Mouse (Mus musculus): ENCODE data around the gene Cdipt. TPM values are rescaled to one million over a fixed set of nuclear protein-coding genes. Genes with fewer than 3 reads are reported as not detected.

Cdipt gene
- total RNA-seq, 2 experiments from 2014 or later: 52.0 to 56.6 TPM

DNA sequence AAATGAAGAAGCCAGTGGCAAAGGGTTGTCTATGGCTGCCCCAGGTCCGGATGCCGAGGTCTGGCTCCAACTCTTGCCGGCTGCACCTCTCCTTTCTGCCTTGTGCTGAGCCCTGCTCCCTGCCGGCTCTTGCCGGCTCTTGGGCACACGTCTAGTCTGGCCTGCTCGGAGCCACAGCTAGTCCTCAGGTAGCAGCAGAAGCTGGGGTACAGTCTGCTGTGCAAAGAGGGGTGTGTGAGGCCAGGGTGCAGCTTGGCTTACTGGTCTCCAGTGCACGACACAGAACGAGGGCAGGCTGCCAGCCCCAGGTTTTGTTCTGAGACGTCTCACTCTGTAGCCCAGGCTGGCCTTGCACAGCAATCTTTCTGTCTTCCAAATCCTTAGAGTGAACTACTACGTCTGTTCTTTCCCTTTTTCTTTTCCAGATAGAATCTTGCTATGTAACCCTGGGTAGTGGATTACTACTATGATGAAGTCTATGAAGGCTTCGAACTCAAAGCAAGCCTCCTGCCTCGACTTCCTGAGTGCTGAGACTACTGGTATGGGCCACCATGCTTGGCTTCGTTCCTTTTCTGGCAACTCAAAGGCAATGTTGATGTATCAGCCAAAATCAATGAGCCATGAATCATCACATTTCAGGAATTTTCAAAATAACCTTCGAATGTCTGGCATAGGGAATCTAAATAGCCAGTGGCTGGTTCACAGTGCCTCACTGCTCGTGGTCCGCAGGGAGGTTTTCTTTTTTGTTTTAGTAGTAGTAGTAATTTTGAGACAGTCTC lies 33.8 kb downstream of the Cdipt start:
- intact Hi-C loops (cut with DNase I): loop anchor here (5.0 kb wide), 1 partner anchor 93 kb away; no protein-coding TSS in a partner anchor
- DNase-seq (ENCODE audit: low spot score): no peak

DNA sequence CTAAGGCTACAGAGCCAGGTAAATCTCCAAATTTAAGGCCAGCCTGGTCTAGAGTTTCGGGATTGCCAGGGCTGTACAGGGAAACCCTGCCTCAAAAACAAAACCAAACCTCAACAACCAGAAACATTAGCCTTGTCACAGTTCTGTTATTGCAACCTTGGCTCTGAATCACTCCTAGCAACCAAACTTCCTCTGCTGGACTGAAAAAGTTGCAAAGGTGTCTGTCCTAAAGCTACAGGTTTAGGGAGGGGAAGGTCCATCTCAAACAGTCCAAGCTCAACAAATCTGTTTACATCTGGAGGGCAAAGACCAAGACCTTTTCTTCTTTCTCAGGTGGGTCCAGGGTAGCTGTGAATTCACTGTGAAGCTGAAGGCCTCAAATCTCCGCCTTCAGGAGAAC lies 35.3 kb downstream of the Cdipt start:
- intact Hi-C loops (cut with DNase I): no loop called here
- DNase-seq (ENCODE audit: low spot score): no peak

DNA sequence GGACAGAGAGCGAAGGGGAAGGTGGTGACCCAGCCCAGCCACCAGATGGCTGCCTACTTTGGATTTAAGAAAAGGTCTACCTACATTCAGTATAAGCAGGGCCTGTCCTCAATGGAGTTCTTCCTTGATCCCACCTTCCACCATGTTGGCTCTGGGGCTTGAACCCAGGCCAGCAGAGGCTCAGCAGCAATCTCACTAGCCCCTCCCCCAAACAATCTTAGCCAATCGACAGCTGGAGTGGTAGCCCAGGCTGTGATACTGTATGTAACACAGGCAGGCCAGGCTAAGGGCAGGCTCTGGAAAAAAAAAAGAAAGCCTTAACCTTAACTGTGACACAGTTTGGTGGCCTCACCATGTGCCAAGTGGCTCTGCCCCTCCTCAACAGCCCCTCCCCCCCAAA lies 36.0 kb downstream of the Cdipt start:
- no peak for DNase-seq (ENCODE audit: low spot score)
- intact Hi-C loops (cut with DNase I): no loop called here

DNA sequence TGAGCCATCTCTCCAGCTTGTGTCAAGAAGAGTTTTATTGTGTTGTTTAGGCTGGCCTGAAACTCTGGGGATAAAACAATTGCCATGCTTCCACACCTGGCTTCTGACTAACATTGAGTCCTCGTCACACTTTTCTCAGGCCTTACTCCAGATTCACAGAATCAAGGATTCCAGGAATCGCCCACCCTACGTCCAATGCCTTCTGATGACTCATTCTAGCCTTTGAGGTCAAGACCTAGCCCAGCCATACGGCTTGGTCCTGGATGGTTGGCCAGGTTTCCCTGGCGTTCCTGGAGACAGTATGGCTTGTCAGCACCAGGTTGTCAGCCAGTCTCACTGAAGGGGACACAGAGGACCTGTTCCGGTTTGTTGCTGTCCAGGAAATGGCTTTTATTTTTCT lies 36.7 kb downstream of the Cdipt start:
- intact Hi-C loops (cut with DNase I): no loop called here

DNA sequence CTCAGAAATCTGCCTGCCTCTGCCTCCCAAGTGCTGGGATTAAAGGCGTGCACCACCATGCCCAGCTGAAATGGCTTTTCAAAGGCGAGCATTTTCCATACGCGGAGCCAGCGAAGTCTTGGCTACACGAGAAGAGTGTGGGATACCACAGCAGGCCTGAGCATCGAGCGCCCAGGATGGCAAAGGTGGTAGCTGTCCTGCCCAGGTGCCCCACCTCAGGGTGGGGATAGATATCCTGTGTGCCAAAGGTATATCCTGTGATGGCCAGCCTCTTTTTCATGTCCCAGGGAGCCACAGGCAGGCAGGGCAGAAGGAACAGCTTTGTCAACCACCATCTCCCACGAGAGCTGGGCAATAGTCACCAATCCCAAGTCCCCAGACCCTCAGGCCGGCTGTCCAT lies 37.1 kb downstream of the Cdipt start:
- DNase-seq (ENCODE audit: low spot score): no peak
- intact Hi-C loops (cut with DNase I): no loop called here

More for the DNA sequence above, 36.7 kb downstream of the Cdipt start:
- no peak for DNase-seq (ENCODE audit: low spot score)

DNA sequence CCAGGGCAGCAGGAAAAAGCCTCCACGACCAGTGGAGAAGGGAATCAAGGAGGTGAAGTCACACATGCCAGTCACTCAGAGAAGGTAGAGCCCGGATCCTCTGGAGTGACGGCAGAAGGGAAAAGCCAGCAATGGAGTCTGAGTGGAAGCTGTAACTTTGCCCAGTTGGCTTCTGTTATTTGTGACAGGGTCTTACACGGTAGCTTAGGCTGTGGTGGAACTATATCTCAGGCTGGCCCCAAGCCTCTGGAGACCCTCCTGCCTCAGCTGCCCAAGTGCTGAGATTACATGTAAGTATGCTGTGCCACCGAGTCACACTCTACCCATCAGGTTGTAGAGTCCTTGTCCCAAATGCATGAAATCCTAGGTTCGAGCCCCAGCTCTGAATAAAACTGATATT lies 37.7 kb downstream of the Cdipt start:
- intact Hi-C loops (cut with DNase I): no loop called here
- DNase-seq (ENCODE audit: low spot score): no peak

DNA sequence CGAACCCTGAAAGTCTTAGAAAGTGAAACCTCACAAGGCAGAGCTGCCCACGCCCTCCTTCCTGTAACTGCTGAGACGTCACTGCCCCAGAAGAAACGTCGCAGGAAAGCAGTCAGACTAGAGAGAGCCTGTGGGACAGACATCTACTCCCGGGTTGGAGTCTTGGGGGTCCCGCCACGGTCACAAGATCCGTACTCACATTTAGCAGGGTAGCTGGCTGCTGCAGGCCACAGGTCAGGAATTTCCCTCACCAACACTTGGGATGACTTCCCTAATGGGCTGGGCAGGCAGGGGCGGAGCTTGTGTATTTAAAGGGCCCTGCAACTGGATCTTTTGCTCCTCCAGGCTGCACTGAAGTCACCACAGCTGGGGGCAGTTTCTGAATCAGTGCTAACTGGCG lies 38.6 kb downstream of the Cdipt start, which contains the start of gene Mvp:
Gene Mvp (minus strand): TSS at position 302 of the 400 bp plus-strand sequence.
- intact Hi-C loops (cut with DNase I): loop anchor here (2.0 kb wide), 1 partner anchor 38 kb away; the partner anchor contains the start of gene Cdiptos

DNA sequence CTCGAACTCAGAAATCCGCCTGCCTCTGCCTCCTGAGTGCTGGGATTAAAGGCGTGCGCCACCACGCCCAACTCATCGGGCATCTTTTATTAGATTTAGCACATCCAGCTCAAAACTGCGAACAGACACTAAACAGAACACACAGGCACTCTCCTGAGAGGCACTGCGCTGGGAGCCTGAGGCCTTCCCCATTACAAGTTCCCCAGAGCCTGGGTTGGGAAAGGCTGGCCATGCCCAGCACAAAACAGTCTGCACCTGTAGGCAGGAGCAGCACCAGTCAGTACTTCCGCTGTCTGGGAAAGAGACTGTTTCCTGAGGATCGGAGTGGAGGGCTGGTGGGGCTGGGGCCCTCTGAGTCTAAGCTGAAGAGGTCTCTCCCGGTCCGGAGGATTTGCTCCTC lies 39.3 kb downstream of the Cdipt start:
- intact Hi-C loops (cut with DNase I): loop anchor here (2.0 kb wide), 1 partner anchor 38 kb away; the partner anchor contains the start of gene Cdiptos

More for the DNA sequence above, 38.6 kb downstream of the Cdipt start, which contains the start of gene Mvp:
- DNase-seq (ENCODE audit: low spot score): peak; percentile 60

DNA sequence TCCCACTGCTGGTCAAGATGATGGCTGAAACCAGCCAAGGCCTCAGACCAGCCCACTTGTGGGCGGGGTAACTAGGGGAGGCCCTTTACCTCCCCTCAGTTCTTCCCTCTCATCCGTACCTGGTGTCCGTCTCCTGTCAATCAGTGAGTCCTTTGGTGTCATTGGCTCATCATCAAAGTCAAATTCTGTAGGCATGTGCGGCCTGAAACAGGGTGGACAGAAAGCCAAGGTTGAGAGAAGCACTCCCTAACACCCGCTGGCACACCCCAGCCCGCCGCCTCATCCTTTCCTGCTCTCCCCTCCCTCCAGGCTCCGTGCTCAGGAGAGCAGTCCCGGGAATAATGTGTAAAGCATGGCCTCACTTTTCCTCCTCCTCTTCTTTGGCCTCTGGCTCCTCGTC lies 40.4 kb downstream of the Cdipt start:
- intact Hi-C loops (cut with DNase I): no loop called here
- DNase-seq (ENCODE audit: low spot score): no peak

More for the DNA sequence above, 39.3 kb downstream of the Cdipt start:
- DNase-seq (ENCODE audit: low spot score): no peak

DNA sequence TGATC lies 40.6 kb downstream of the Cdipt start, which contains the start of gene Pagr1b:
Gene Pagr1b (minus strand): TSS at position 4 of the 5 bp plus-strand sequence.
- intact Hi-C loops (cut with DNase I): no loop called here
- DNase-seq (ENCODE audit: low spot score): no peak

DNA sequence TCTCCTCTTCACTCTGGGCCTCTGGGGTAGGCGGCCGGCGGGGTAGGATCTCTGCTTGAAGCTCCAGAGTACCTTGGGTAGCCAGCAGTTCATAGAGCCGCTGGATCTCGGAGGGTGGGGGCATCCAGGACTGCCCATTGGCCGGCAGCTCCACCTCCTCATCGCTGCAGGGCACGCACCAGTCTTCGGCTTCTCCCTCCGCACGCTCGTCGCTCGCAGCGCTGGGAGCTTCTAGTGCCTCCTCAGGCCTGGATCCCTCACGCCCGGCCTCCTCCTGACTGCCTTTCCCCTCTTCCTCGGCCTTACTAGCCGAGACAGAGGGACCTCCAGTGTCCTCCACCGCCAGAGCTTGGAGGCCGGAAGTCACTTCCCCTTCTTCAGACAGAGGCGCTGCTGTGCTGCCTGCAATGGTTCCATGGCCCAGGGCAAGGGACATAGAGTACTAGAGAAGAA lies 40.8 kb downstream of the Cdipt start:
- intact Hi-C loops (cut with DNase I): no loop called here
- DNase-seq (ENCODE audit: low spot score): no peak

DNA sequence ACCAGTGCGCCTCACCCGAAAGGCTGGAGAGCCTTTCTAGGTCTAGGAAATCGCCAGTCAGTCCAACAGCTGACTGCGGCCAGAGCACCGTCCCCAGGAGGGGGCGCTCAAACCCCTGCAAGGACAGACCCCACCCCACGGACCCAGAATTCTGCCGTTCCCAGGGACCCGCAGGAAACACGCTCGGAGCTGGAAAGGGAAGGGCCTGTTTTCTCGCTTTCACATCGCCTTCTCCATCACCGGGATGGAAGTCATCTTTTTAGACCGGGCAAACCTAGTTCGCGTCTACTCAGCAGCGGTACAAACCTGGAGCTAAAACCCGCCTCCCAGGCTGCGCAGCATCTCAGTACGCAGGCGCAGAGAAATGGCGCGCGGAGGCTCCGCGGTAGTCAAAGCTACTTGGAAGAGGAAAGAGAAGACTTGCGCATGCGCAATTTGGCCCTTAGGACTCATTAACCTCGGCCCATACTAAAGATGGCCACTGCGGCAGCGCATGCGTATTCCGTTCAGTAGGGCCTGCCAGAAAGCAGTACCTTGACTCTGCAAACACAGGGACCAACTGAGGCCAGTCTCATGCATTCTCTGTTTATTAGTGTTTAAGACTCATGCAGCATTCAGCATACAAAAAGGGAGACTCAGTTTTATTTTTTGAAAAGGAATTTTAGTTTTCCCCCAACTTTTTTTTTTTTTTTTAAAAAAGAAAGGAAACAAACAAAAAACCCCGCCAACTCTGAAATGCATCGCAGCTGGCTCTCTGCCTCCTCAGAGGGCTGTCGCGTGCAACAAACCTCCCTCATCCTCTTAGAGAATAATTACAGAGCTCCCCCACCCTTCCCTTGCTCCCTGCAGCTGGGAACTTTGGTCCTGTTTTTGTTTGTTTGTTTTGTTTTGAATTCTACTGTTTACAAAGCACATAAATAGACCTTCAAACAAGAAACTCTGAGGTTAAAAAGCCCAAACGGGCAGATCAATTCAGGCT lies 41.5 kb downstream of the Cdipt start, which contains the start of gene Pagr1a:
Gene Pagr1a (minus strand): TSS at position 382 of the 979 bp plus-strand sequence.
- DNase-seq (ENCODE audit: low spot score): peak; percentile 94
- intact Hi-C loops (cut with DNase I): no loop called here

DNA sequence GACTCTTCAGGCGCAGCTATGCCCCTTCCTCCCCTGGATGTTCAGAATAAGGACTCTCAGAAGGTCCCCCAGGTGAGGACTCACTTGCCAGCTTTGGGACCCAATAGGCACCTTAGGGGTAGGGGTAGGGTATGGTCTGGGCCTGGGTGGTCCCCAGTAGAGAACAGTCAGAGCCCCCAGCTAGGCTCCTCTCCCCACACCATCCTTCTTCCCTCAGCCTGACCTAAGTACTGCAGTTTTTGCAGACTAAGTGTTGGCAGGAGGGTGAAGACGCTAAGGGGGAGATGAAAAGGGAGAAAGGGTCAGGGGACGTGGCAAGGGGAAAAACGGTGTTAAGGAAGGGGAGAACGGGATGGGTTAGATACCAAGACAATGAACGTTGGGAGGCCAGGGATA lies 42.2 kb downstream of the Cdipt start:
- DNase-seq (ENCODE audit: low spot score): no peak
- intact Hi-C loops (cut with DNase I): no loop called here

DNA sequence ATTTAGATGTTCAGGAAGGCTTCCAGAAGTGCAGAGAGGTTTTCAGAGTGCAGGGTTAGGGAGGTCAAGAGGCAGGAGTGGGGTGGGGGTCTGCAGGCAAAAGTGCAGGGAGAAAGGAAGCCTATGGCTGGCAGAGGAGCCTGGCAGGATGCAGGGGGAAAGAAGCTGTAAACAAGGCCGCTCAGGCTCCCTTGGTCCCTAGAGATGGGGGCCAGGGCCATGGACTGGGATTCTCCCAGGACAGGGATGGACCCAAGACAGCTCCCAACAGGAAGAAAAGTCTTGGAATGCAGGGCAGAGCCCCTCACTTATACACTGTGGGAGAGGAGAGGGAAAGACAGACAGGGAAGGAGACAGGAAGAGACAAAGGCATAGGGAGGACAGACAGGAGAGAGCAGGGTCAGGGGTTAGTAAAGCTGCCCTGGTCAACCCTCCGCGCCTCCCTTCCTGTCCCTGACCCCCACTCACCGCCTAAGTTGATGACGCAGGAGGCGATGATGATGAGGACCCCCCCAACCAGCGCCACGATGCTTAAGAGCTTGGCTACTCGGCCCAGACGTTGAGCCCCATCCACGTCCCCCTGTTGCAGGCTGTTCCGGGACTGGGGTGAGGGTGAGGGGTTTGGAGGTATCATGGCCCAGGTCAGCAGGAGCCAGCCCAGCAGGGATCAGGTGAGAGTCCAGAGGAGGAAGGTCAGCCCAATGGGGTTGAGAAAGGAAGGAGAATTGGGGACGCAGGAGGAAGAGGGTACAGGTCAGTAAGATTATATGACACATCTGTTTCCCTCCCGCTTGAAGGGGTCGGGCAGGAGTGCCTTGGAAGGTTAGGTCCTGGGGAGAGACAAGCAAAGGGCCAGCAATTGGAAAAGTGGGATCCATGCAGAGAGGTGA lies 42.9 kb downstream of the Cdipt start:
- intact Hi-C loops (cut with DNase I): no loop called here
- DNase-seq (ENCODE audit: low spot score): no peak

DNA sequence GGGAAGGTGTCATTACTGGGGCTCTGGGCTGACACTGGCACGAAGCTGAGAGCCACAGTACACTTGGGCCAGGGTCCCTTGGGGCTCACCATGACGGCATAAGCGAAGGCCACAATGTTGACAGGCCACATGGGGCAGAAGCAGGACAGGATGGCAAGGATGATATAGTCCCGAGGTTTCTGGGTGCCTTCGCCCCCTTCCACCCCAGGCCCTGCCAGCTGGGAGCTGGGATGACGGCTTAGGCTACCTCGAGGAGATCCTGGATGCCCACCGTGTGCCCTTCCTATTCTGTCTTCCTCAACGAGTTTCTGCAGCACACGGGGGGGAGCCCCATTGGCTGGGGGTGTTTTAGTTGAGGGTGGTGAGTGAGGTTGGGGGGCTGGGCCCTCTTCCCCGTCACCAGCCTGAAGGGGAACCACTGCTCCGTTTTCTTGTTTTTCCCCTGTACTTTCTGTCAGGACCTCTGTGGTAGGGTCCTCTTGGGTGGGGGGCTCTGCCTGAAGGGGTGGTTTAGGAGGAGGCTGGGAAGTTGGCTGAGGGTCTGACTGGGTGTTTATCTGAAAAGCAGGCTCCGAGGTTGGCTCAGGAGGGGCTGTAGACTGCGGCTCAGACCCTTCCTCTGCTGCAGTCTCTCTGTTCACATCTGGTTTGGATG lies 43.7 kb downstream of the Cdipt start:
- intact Hi-C loops (cut with DNase I): no loop called here
- no peak for DNase-seq (ENCODE audit: low spot score)

DNA sequence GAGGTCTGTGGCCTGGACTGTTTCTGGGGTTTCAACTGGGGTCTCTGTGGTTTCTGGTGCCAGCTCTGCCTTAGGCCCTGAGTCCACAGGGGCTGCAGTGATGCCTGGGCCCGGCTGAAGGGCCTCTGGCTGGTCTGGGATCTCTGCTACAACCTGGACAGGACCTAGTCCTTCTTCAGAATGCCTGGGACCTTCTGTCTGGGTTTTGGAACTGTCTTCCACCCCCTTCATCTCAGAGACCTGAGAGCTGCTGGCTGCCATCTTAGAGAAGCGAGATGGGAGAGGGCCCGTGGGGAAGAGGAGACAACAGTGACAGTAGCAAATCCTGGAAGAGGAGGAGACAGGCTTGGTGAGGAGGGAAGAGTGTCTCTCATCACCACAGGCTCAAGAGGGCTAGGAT lies 44.3 kb downstream of the Cdipt start:
- intact Hi-C loops (cut with DNase I): no loop called here
- DNase-seq (ENCODE audit: low spot score): no peak

DNA sequence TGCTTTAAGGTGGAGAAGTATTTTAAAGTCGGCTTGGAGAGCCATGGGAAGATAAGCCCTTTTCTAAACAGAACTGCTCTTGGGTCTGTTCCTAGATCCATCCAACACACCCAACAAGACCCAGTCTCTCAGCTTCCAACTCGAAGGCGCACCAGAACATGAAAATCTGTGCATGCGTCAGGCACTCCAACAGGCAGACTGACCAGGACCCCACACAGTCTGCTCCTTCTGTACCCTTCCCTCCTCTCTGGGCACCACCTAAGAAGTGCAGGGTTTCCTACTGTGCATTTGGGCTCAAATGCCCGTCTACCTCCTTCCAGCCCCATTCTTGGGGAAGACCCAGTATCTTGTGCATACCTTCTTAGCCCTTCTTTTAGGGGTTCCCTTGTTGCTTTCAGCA lies 44.8 kb downstream of the Cdipt start:
- intact Hi-C loops (cut with DNase I): no loop called here
- no peak for DNase-seq (ENCODE audit: low spot score)

DNA sequence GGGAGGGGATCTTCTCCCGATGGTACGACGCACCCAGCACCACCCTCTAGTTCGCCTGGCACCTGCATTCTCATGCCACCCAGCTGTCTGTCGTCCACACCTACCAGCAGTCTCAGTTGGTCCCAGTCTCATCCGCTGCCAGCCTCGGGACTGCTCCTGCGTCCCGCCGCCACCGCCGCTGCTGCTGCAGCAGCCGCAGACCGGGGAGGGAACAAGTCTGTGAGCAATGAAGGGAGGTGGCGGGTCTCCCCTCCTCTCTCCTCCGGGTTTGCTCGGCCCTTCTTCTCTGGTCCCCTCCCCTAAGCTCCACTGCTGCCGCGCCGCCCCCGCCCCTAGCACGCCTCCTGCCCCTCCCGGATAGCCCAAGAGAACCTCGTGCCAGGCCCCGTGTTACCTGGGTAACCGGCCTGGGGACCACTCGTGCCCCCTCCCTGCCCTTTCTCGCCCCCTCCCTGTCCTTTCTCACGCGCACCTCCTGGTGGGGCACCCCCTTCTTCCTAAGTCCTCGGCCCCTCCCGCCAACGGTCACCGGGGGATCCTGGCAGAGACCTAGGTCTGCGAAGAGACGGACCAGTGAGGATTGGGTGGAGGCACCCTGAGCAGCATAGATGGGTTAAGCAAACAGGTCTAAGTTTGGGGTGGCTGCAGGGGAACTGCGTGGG lies 45.3 kb downstream of the Cdipt start, which contains the start of the genes Gm42742 and Prrt2:
Gene Gm42742 (minus strand): TSS at position 197 of the 662 bp plus-strand sequence.
Gene Prrt2 (minus strand): TSS at position 311 of the 662 bp plus-strand sequence.
- peak; percentile 36 for DNase-seq (ENCODE audit: low spot score)
- intact Hi-C loops (cut with DNase I): no loop called here

All from heart, postnatal 25 days (tissue).